Comparison of ENCODE assay signal across 23 mouse cellular contexts in the genomic region with DNA sequence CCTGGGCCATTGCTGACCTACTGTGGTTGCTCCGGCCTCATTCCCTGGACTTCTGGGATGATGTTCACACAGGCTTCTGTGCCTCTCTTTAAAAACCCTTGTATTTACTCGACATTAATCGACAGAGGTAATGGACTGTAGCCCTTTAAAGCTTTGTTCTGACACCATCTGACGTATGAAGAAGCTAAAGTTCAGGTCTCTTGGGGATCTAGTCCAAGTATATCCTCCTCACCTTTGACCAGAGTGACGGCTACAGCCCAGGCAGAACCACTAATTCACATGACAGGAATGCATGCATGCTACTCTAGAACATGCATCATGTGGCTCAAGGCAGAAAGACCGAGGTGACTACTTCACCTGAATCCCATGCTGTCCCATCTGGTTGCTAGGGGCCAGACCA. TPM values are rescaled to one million over a fixed set of nuclear protein-coding genes. Genes with fewer than 3 reads are reported as not detected.
DNase-seq lines count a peak whose midpoint lies in the region; ATAC-seq and TF ChIP-seq lines count a peak whose summit lies in the region.
"Had no signal": no experiment of that assay in that cellular context is flagged by ENCODE, and none has a peak within 500 bp of the region (broad histone marks: within the 10 kb centered on the region; RNA-seq: fewer than 3 reads in every experiment).

No protein-coding gene starts in this region.

- H3K4me3 ChIP-seq in gastrocnemius, adult 2 months: no peak overlapping the region
- no peak overlapping the region for H3K4me3 ChIP-seq in heart, embryonic 15.5 days
- H3K4me3 ChIP-seq in liver, adult 2 months (ENCODE audit: insufficient read depth, low read depth, low read length): no peak overlapping the region
- H3K4me3 ChIP-seq in liver, embryonic 12.5 days: no peak overlapping the region
- H3K4me3 ChIP-seq in forebrain, embryonic 14.5 days (ENCODE audit: low read depth, low read length): no peak overlapping the region
- H3K4me3 ChIP-seq: forebrain, embryonic 10.5 days; forebrain, embryonic 15.5 days had no signal

- peaks cover 8% of the 10 kb centered on the region; the same call in 1 of the 2 replicates for H3K36me3 ChIP-seq in heart, embryonic 15.5 days
- H3K36me3 ChIP-seq in liver, adult 2 months (ENCODE audit: control insufficient read depth, insufficient read depth, low read length): no peaks in the 10 kb centered on the region
- no peaks in the 10 kb centered on the region for H3K36me3 ChIP-seq in liver, embryonic 12.5 days
- H3K36me3 ChIP-seq in forebrain, embryonic 14.5 days (ENCODE audit: control insufficient read depth, insufficient read depth, low read length): no peaks in the 10 kb centered on the region
- H3K36me3 ChIP-seq: forebrain, embryonic 10.5 days; forebrain, embryonic 15.5 days had no signal

- H3K27me3 ChIP-seq in heart, embryonic 15.5 days: no peaks in the 10 kb centered on the region
- no peaks in the 10 kb centered on the region for H3K27me3 ChIP-seq in liver, adult 2 months (ENCODE audit: control insufficient read depth, insufficient read depth, low read length)
- peaks cover 28% of the 10 kb centered on the region; the same call in 1 of the 2 replicates for H3K27me3 ChIP-seq in liver, embryonic 12.5 days (replicated peaks)
- peaks cover 10% of the 10 kb centered on the region; the same call in 1 of the 2 replicates for H3K27me3 ChIP-seq in forebrain, embryonic 14.5 days (replicated peaks; ENCODE audit: control insufficient read depth, insufficient read depth, low read length)

- intact Hi-C loops in gastrocnemius, adult 2 months (cut with DNase I): no loop called here
- intact Hi-C loops in heart, postnatal 10 days (cut with DNase I): no loop called here
- intact Hi-C loops in left cerebral cortex, postnatal 25 days (cut with DNase I): no loop called here

- H3K79me2 ChIP-seq in liver, adult 2 months (ENCODE audit: control insufficient read depth, insufficient read depth, low read length): no peaks in the 10 kb centered on the region

- TF ChIP-seq CTCF in gastrocnemius, adult 2 months (IDR thresholded peaks at IDR 0.05): no peak
- TF ChIP-seq CTCF in liver, adult 2 months (IDR thresholded peaks at IDR 0.05; ENCODE audit: low read depth, low read length): no peak

- no peak for DNase-seq in gastrocnemius, adult 2 months
- DNase-seq in gastrocnemius, adult 18-20 months (ENCODE audit: low spot score): no peak
- DNase-seq in heart, postnatal 10 days: no peak
- peak; percentile 91 for DNase-seq in liver, adult 2 months (ENCODE audit: extremely low read depth, low read depth, low spot score)
- DNase-seq in forebrain, embryonic 14.5 days (ENCODE audit: low spot score): no peak
- DNase-seq in left cerebral cortex, postnatal 25 days (ENCODE audit: low spot score in 2 of 2): no peak
- DNase-seq: adrenal gland, adult 8-10 months; adrenal gland, postnatal 25 days; cerebellum, adult 18-20 months; cerebellum, adult 9-10 months; cerebellum, postnatal 14 days; gastrocnemius, postnatal 14 days; heart, adult 18-20 months; heart, postnatal 4 days; kidney, adult 11 months had no signal

- no peak overlapping the region for H3K4me2 ChIP-seq in heart, embryonic 15.5 days
- no peak overlapping the region for H3K4me2 ChIP-seq in liver, embryonic 12.5 days
- H3K4me2 ChIP-seq in forebrain, embryonic 14.5 days (ENCODE audit: low read length): no peak overlapping the region
- H3K4me2 ChIP-seq: forebrain, embryonic 15.5 days; hindbrain, embryonic 14.5 days had no signal

- TF ChIP-seq POLR2A in liver, adult 2 months (IDR thresholded peaks at IDR 0.05; ENCODE audit: extremely low read depth, insufficient read depth, low read length): no peak

- no peak for ATAC-seq in heart, embryonic 15.5 days (replicated peaks; ENCODE audit: insufficient number of reproducible peaks, insufficient read depth, low FRiP score, low read depth)
- no peak for ATAC-seq in liver, embryonic 12.5 days
- no peak for ATAC-seq in forebrain, embryonic 14.5 days
- ATAC-seq: activated CD4-positive, CD25-positive, alpha-beta regulatory T cell, adult 4 months; forebrain, embryonic 15.5 days; hindbrain, postnatal 0 days; inflammation-experienced regulatory T-cells, adult 6 months had no signal

- H3K27ac ChIP-seq in gastrocnemius, adult 2 months: peak overlapping the region; percentile 56; the same call in 1 of the 2 replicates
- H3K27ac ChIP-seq in heart, embryonic 15.5 days: 0 out of 2 replicates have a peak overlapping the region, but pooled peaks have one; percentile 3
- peak overlapping the region; percentile 75 for H3K27ac ChIP-seq in liver, adult 2 months (replicated peaks; ENCODE audit: insufficient read depth, low read depth, low read length)
- no peak overlapping the region for H3K27ac ChIP-seq in liver, embryonic 12.5 days
- H3K27ac ChIP-seq in forebrain, embryonic 14.5 days (ENCODE audit: low read depth, low read length): no peak overlapping the region
- H3K27ac ChIP-seq: forebrain, embryonic 10.5 days; forebrain, embryonic 15.5 days; hindbrain, embryonic 14.5 days; hindbrain, postnatal 0 days had no signal

- no peaks in the 10 kb centered on the region for H3K9me3 ChIP-seq in heart, embryonic 15.5 days (replicated peaks)
- no peaks in the 10 kb centered on the region for H3K9me3 ChIP-seq in liver, embryonic 12.5 days (replicated peaks)
- H3K9me3 ChIP-seq in forebrain, embryonic 14.5 days (replicated peaks; ENCODE audit: control insufficient read depth, low read length): no peaks in the 10 kb centered on the region
- H3K9me3 ChIP-seq: forebrain, embryonic 10.5 days; forebrain, embryonic 15.5 days had no signal

- H3K4me1 ChIP-seq in heart, embryonic 15.5 days (replicated peaks): peaks cover 63% of the 10 kb centered on the region
- peaks cover 31% of the 10 kb centered on the region for H3K4me1 ChIP-seq in liver, adult 2 months (ENCODE audit: control insufficient read depth, insufficient read depth, low read length)
- no peaks in the 10 kb centered on the region for H3K4me1 ChIP-seq in liver, embryonic 12.5 days
- peaks cover 4% of the 10 kb centered on the region; the same call in 1 of the 2 replicates for H3K4me1 ChIP-seq in forebrain, embryonic 14.5 days (ENCODE audit: control insufficient read depth, insufficient read depth, low read length)

- no peak overlapping the region for H3K9ac ChIP-seq in heart, embryonic 15.5 days
- H3K9ac ChIP-seq in liver, adult 2 months (ENCODE audit: low read depth, low read length): no peak overlapping the region
- H3K9ac ChIP-seq in liver, embryonic 12.5 days: no peak overlapping the region
- H3K9ac ChIP-seq in forebrain, embryonic 14.5 days (ENCODE audit: low read length): no peak overlapping the region
- H3K9ac ChIP-seq: forebrain, embryonic 15.5 days; hindbrain, embryonic 14.5 days had no signal

- 78% methylated on average over 6 of the region's 6 CpGs for WGBS in heart, embryonic 15.5 days
- 34% methylated on average over 6 of the region's 6 CpGs for WGBS in liver, adult 2 months
- 72% methylated on average over 6 of the region's 6 CpGs for WGBS in liver, embryonic 12.5 days (ENCODE audit: insufficient replicate concordance)
- WGBS in forebrain, embryonic 14.5 days: 89% methylated on average over 6 of the region's 6 CpGs

RNA-seq across cellular contexts. Expression of gene Hopx, which starts 14.2 kb away (rescaled TPM):
- total RNA-seq in gastrocnemius, adult 2 months (2021): 1 to 10 TPM; 2.2 to 5.4 TPM
- total RNA-seq in gastrocnemius, adult 18-20 months (2021): 1 to 10 TPM; 2.6 to 3.3 TPM
- 16.0 and 23.6 TPM in 2 replicates for polyA plus RNA-seq in heart, embryonic 15.5 days (2015; fragmentation: Nextera tagmentation; extraction: Ambion mirVana)
- total RNA-seq in heart, postnatal 10 days (2021): 100 to 1,000 TPM; 498 to 553 TPM
- total RNA-seq in liver, adult 2 months (2014; rRNA removed): 42.7 and 77.2 TPM in 2 replicates
- 84.9 and 92.3 TPM in 2 replicates for polyA plus RNA-seq in liver, adult 2 months (2012; rRNA removed)
- 0.19 TPM in 1 of 2 replicates, not detected in the other for polyA plus RNA-seq in liver, embryonic 12.5 days (2016; fragmentation: Nextera tagmentation; extraction: Ambion mirVana)
- 2.7 and 3.4 TPM in 2 replicates for polyA plus RNA-seq in forebrain, embryonic 14.5 days (2014; fragmentation: Nextera tagmentation; extraction: Ambion mirVana)
- total RNA-seq in left cerebral cortex, postnatal 25 days (2021): 10 to 100 TPM; 21.1 to 25.5 TPM

Comparison
In these comparisons a context has a peak if more than half of its experiments do, and no peak if none do; other contexts are left out.
1. H3K27ac ChIP-seq: peak in gastrocnemius, adult 2 months (single experiment), heart, embryonic 15.5 days (single experiment) and liver, adult 2 months (single experiment); none in liver, embryonic 12.5 days (single experiment) and forebrain, embryonic 14.5 days (single experiment).